Mouse (Mus musculus) 3134 (cell line): Measurements from ENCODE around the gene Sval3.

Experiments used
- DNase-seq: peaks from one replicate; pipeline ENCODE4 v3.0.0-alpha.2; 2011; ENCODE audit warnings: low spot score; ENCODE audit not compliant: insufficient read length; ENCODE audit errors: extremely low read depth

Gene Sval3

DNA sequence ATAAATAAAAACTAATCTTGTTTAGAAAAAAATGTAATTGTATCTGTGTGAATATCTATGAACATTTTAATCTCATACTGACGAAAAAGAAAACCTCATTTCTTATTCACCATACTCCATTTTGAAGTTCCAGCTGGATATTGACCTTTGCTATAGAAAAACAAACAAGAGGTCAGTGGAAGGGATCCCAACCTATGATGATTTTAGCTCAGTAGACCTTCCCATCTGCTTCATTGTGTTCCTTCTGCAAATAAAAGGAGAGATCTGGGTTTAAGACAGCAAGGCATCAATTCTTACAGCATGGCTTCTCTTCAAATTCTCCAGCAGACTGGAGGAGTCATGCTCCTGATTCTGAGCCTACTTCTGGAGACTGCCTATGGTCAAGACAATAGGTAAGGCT, at the start of gene Sval3:
TSS of gene Sval3 (plus strand) at position 301 of the 400 bp plus-strand sequence.
- no peak for DNase-seq

DNA sequence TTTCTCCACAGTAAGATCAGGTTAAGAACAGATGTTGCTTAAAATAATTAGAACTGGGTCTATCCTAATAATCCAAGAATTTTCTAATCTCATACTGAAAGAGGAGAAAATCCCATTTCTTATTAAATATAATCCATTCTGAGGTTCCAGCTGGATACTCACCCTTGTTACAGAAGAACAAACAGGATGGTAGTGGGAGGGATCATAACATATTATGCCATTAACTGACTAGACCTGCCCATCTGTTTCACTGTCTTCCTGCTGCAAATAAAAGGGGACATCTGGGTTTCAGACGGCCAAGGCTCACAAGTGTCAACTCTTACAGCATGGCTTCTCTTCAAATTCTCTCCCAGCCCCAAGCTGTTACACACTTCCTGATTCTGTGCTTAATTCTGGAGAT, 16.6 kb upstream of the Sval3 start, which contains the start of gene Sval1:
TSS of gene Sval1 (plus strand) at position 301 of the 400 bp plus-strand sequence.
- no peak for DNase-seq
